Mouse (Mus musculus): ENCODE results near the gene Rasa4. TPM values are rescaled to one million over a fixed set of nuclear protein-coding genes. Genes with fewer than 3 reads are reported as not detected.
A peak's percentile ranks its signal among the peaks of the same experiment; 100 is the strongest.

Rasa4 gene
- polyA plus RNA-seq (2014; fragmentation: Nextera tagmentation; extraction: Ambion mirVana): 4.7 and 4.9 TPM in 2 replicates

DNA sequence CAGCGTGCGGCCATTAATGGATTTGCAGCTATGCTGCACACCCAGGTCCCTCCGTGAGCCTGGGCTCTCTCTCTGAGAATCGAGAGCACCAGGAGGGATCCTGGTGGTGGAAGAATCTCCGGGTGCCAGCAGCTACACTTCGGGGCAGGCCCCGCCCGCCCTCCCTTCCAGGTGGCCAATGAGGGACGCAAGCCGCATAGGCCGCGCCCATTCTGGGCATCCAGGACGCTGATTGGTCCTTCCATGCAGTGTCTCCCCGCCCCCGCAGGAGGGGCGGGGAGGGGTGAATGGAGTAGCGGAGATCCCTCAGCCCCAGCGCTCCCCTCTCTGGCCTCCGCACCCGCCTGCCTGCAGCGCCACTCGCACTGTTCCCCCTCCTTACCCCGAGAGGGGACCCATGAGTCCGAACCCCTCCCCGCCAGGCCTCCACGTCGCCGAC lies at the start of gene Rasa4:
Rasa4 (plus strand) TSS at position 248 of the 439 bp plus-strand sequence.
- Histone ChIP-seq H3K9me3 (ENCODE audit: control insufficient read depth, low read length) (no peaks in the 10 kb centered on the region), H3K4me1 (ENCODE audit: control insufficient read depth, insufficient read depth, low read length) (peaks cover 8% of the 10 kb centered on the region; the same call in 1 of the 2 replicates), H3K4me3 (ENCODE audit: low read depth, low read length) (peak within 1 kb of the TSS; percentile 39), H3K27ac (ENCODE audit: low read depth, low read length) (no peak within 1 kb of the TSS), H3K4me2 (ENCODE audit: low read depth) (peak within 1 kb of the TSS; percentile 89), H3K27me3 (ENCODE audit: control insufficient read depth, insufficient read depth, low read length) (peaks cover 8% of the 10 kb centered on the region), H3K9ac (ENCODE audit: low read length) (peak within 1 kb of the TSS; percentile 51), H3K36me3 (ENCODE audit: control insufficient read depth, insufficient read depth, low read length) (no peaks in the 10 kb centered on the region; the same call in 1 of the 2 replicates)
- ATAC-seq (ENCODE audit: insufficient read depth, low FRiP score, low TSS enrichment): peak; percentile 96
- DNase-seq (ENCODE audit: low spot score): peak; percentile 96
- under 1% methylated on average over 28 of the region's 28 CpGs for WGBS

DNA sequence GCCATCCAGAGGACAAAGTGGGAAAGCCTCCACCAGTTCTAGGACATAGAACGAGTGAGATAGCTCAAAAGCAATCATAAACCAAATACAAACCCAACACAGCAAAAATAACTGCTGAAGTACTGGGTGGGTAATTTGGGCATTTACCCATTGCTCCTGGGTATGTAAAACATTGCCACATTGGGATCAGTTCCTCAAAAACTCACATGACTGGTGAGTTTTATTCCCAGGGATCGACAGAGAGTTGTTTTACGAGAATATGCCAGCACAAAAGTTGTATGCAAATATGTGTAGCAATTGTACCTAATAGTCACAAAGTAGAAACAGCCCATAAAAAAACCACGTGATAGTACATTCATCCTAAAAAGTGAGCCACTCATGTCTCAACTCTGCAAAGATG lies 48.8 kb upstream of the Rasa4 start:
- no peak overlapping the region for H3K4me2 ChIP-seq (ENCODE audit: low read depth)
- peaks cover 7% of the 10 kb centered on the region for H3K36me3 ChIP-seq (ENCODE audit: control insufficient read depth, insufficient read depth, low read length)
- H3K27ac ChIP-seq (ENCODE audit: low read depth, low read length): no peak overlapping the region
- H3K9ac ChIP-seq (ENCODE audit: low read length): no peak overlapping the region
- no peaks in the 10 kb centered on the region for H3K27me3 ChIP-seq (ENCODE audit: control insufficient read depth, insufficient read depth, low read length)
- DNase-seq (ENCODE audit: low spot score): no peak
- ATAC-seq (ENCODE audit: insufficient read depth, low FRiP score, low TSS enrichment): no peak
- H3K4me1 ChIP-seq (ENCODE audit: control insufficient read depth, insufficient read depth, low read length): no peaks in the 10 kb centered on the region
- no peaks in the 10 kb centered on the region for H3K9me3 ChIP-seq (ENCODE audit: control insufficient read depth, low read length)
- WGBS: 87% methylated on average over 4 of the region's 4 CpGs
- no peak overlapping the region for H3K4me3 ChIP-seq (ENCODE audit: low read depth, low read length)

DNA sequence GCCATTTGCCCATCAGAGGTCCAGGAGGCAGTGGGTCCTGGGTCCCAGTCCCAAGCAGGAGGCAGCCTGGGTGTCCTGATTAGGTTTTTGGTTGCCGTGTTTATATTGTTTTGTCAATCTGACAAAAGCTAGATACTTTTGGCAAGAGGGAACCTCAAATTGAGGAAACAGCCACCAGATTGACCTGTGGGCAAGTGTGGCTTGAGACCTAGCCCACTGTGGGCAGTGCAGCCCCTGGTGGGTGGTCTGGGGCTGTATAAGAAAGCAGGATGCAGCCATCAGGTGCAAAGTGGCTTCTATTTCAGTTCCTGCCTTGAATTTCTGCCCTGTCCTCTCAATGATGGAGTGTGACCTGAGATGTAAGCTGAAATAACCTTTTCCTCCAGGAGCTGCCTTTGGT lies 48.4 kb upstream of the Rasa4 start:
- 90% methylated on average over 1 of the region's 1 CpGs for WGBS
- ATAC-seq (ENCODE audit: insufficient read depth, low FRiP score, low TSS enrichment): no peak
- Histone ChIP-seq H3K4me1 (ENCODE audit: control insufficient read depth, insufficient read depth, low read length) (no peaks in the 10 kb centered on the region), H3K36me3 (ENCODE audit: control insufficient read depth, insufficient read depth, low read length) (peaks cover 5% of the 10 kb centered on the region), H3K4me3 (ENCODE audit: low read depth, low read length) (no peak overlapping the region), H3K27ac (ENCODE audit: low read depth, low read length) (no peak overlapping the region), H3K9me3 (ENCODE audit: control insufficient read depth, low read length) (no peaks in the 10 kb centered on the region), H3K27me3 (ENCODE audit: control insufficient read depth, insufficient read depth, low read length) (no peaks in the 10 kb centered on the region), H3K4me2 (ENCODE audit: low read depth) (no peak overlapping the region), H3K9ac (ENCODE audit: low read length) (no peak overlapping the region)
- DNase-seq (ENCODE audit: low spot score): no peak

DNA sequence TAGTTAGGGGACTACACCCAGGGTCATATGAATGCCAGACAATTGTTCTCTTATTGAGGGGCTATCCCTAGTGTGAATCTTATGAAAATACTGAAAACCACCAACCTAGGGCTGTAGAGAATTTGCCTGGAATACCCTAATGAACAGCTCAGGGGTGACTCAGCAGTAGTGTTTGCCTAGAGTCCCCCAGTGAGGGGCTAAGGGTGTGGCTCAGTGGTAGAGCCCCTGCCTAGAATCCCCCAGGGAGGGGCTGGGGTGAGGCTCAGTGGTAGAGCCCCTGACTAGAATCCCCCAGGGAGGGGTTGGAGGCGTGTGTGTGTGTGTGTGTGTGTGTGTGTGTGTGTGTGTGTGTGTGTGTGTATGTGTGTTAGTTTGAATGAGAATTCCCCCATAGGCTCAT lies 47.0 kb upstream of the Rasa4 start:
- ATAC-seq (ENCODE audit: insufficient read depth, low FRiP score, low TSS enrichment) (no peak), DNase-seq (ENCODE audit: low spot score) (no peak)
- Histone ChIP-seq H3K4me3 (ENCODE audit: low read depth, low read length) (no peak overlapping the region), H3K36me3 (ENCODE audit: control insufficient read depth, insufficient read depth, low read length) (0 out of 2 replicates have a peak, but pooled peaks cover 3% of the 10 kb centered on the region), H3K4me1 (ENCODE audit: control insufficient read depth, insufficient read depth, low read length) (no peaks in the 10 kb centered on the region), H3K9me3 (ENCODE audit: control insufficient read depth, low read length) (no peaks in the 10 kb centered on the region), H3K9ac (ENCODE audit: low read length) (no peak overlapping the region), H3K27ac (ENCODE audit: low read depth, low read length) (no peak overlapping the region), H3K27me3 (ENCODE audit: control insufficient read depth, insufficient read depth, low read length) (no peaks in the 10 kb centered on the region), H3K4me2 (ENCODE audit: low read depth) (no peak overlapping the region)
- 83% methylated on average over 1 of the region's 1 CpGs for WGBS

DNA sequence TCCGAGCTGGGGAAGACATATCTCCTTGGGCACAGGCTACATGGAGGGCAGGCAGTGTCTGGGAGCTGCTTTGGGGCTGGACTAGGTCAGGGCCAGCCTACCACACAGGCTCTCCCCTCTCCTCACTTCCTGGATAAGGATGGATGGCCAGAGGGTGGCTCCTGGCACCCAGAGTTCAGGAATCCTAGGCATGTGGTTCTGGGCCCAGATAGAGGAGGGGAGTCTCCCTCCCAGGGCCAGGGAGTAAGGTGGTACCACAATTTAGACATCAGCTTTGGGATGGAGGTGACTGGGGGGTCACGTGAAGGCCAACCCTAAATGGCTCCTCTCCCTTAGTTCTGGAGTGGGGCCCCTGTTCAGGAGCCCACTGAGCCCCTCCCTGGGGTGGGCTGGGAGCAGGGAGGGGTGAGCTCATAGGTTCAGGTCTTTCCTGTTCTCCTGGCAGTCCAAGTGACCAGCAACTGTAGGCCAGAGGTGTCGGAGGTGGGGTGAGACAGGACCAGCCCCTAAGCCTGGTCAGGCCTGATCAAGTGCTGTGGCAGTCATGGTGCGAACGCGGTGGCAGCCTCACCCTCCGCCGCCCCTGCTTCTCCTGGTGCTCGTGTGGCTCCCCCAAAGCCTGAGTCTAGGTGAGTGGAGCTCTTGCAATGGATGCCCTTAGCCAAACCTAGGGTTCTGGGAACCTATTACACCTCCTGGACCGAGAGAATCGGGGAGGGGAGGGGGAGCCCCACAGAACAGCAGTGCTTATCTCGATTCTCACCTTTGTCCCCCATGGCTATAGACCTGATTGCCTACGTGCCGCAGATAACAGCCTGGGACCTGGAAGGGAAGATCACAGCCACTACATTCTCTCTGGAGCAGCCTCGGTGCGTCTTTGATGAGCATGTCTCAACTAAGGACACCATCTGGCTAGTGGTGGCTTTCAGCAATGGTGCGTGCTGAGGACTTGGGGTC lies 45.2 kb upstream of the Rasa4 start, which contains the start of gene Upk3b:
Upk3b (plus strand) TSS at position 239 of the 957 bp plus-strand sequence.
- Histone ChIP-seq H3K36me3 (ENCODE audit: control insufficient read depth, insufficient read depth, low read length) (no peaks in the 10 kb centered on the region), H3K4me2 (ENCODE audit: low read depth) (no peak within 1 kb of the TSS), H3K27me3 (ENCODE audit: control insufficient read depth, insufficient read depth, low read length) (no peaks in the 10 kb centered on the region), H3K9me3 (ENCODE audit: control insufficient read depth, low read length) (no peaks in the 10 kb centered on the region), H3K4me3 (ENCODE audit: low read depth, low read length) (no peak within 1 kb of the TSS), H3K27ac (ENCODE audit: low read depth, low read length) (no peak within 1 kb of the TSS), H3K4me1 (ENCODE audit: control insufficient read depth, insufficient read depth, low read length) (no peaks in the 10 kb centered on the region), H3K9ac (ENCODE audit: low read length) (no peak within 1 kb of the TSS)
- 82% methylated on average over 17 of the region's 17 CpGs for WGBS
- ATAC-seq (ENCODE audit: insufficient read depth, low FRiP score, low TSS enrichment) (no peak), DNase-seq (ENCODE audit: low spot score) (no peak)

DNA sequence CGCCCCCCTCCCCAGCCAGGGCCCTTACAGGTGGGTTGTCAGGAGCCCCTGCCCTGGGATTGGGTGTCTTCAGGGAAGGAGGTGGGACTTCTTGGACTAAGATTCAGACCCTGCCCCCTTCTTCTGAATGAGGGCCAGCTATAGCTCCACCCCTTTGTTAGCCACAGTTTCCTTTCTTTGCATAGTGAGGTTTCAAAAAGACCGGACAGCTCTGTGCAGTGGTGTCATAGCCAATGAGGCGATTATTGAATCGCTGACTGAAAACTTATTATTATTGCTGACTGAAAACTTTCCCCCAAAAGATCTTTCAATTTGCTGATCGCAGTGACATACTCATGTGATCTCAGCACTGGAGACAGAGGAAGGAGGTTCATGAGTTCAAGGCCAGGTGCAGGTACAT lies 43.5 kb upstream of the Rasa4 start:
- WGBS: 50% methylated on average over 5 of the region's 5 CpGs
- no peak for ATAC-seq (ENCODE audit: insufficient read depth, low FRiP score, low TSS enrichment)
- H3K4me2 ChIP-seq (ENCODE audit: low read depth): no peak overlapping the region

DNA sequence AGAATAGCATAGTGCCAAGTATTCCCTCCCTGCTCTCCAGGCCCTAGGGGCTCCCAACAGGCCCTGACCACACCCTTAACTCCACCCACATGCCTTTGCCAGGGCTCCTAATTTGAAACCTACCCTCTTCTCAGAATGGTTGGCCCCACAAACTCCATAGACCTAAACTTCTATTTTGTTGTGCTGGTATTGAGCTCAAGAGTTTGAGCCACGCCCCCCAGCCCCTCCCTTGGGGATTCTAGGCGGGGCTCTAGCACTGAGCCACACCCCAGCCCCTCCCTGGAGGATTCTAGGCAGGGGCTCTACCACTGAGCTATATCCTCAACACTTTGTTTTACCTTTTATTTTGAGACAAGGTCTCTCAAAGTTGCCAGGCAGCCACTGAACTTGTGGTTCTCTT lies 42.5 kb upstream of the Rasa4 start:
- H3K9ac ChIP-seq (ENCODE audit: low read length): no peak overlapping the region
- H3K4me1 ChIP-seq (ENCODE audit: control insufficient read depth, insufficient read depth, low read length): no peaks in the 10 kb centered on the region
- no peak overlapping the region for H3K27ac ChIP-seq (ENCODE audit: low read depth, low read length)
- ATAC-seq (ENCODE audit: insufficient read depth, low FRiP score, low TSS enrichment) (no peak), DNase-seq (ENCODE audit: low spot score) (no peak)
- no peak overlapping the region for H3K4me2 ChIP-seq (ENCODE audit: low read depth)
- H3K4me3 ChIP-seq (ENCODE audit: low read depth, low read length): no peak overlapping the region
- no peaks in the 10 kb centered on the region for H3K36me3 ChIP-seq (ENCODE audit: control insufficient read depth, insufficient read depth, low read length)
- WGBS: 49% methylated on average over 2 of the region's 2 CpGs
- H3K27me3 ChIP-seq (ENCODE audit: control insufficient read depth, insufficient read depth, low read length): no peaks in the 10 kb centered on the region
- H3K9me3 ChIP-seq (ENCODE audit: control insufficient read depth, low read length): no peaks in the 10 kb centered on the region

More for the DNA sequence above, 43.5 kb upstream of the Rasa4 start:
- Histone ChIP-seq H3K4me1 (ENCODE audit: control insufficient read depth, insufficient read depth, low read length) (no peaks in the 10 kb centered on the region), H3K9me3 (ENCODE audit: control insufficient read depth, low read length) (no peaks in the 10 kb centered on the region), H3K9ac (ENCODE audit: low read length) (no peak overlapping the region), H3K36me3 (ENCODE audit: control insufficient read depth, insufficient read depth, low read length) (no peaks in the 10 kb centered on the region), H3K4me3 (ENCODE audit: low read depth, low read length) (no peak overlapping the region), H3K27me3 (ENCODE audit: control insufficient read depth, insufficient read depth, low read length) (no peaks in the 10 kb centered on the region), H3K27ac (ENCODE audit: low read depth, low read length) (no peak overlapping the region)
- no peak for DNase-seq (ENCODE audit: low spot score)

DNA sequence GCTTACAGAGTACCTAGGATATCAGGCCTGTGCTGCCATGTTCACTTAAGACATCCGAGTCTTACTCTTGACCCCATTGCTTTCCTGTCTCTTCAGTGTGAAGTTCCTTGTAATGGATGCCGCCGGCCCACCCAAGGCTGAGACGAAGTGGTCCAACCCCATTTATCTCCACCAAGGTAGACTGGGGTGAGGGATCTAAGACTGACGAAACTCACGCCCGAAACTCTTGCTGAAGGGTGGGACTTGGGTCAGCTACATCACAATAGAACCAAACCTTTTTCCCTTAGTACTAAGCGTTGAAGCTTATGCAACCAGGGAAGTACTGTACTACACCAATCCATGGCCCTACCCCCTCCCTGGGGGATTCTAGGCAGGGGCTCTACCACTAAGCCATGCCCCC lies 42.0 kb upstream of the Rasa4 start:
- H3K9me3 ChIP-seq (ENCODE audit: control insufficient read depth, low read length): no peaks in the 10 kb centered on the region
- 92% methylated on average over 8 of the region's 8 CpGs for WGBS

DNA sequence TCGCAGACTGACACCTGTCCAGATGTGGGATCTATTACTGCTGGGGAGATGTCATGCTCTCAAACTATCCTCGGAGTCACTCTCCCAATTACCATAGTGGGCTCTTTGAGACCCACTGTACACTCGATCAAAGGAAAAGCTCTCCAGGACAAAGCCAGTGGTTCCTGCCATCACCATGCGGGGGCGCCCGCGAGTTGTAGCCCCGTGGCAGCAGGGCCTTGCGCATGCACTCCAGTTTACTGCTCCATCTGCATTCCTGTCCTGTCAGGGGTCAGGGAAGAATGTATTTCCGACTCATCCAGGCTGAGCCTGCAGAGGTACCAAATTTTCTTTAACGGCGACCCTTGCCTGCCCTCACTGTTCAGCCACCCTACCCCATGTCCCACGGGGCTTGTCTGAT lies 38.9 kb upstream of the Rasa4 start:
- H3K27ac ChIP-seq (ENCODE audit: low read depth, low read length): no peak overlapping the region
- no peaks in the 10 kb centered on the region for H3K36me3 ChIP-seq (ENCODE audit: control insufficient read depth, insufficient read depth, low read length)
- H3K4me3 ChIP-seq (ENCODE audit: low read depth, low read length): no peak overlapping the region
- 71% methylated on average over 13 of the region's 13 CpGs for WGBS
- no peak for DNase-seq (ENCODE audit: low spot score)
- no peak overlapping the region for H3K9ac ChIP-seq (ENCODE audit: low read length)
- no peaks in the 10 kb centered on the region for H3K9me3 ChIP-seq (ENCODE audit: control insufficient read depth, low read length)
- H3K27me3 ChIP-seq (ENCODE audit: control insufficient read depth, insufficient read depth, low read length): no peaks in the 10 kb centered on the region
- H3K4me2 ChIP-seq (ENCODE audit: low read depth): no peak overlapping the region
- no peaks in the 10 kb centered on the region for H3K4me1 ChIP-seq (ENCODE audit: control insufficient read depth, insufficient read depth, low read length)
- no peak for ATAC-seq (ENCODE audit: insufficient read depth, low FRiP score, low TSS enrichment)

More for the DNA sequence above, 42.0 kb upstream of the Rasa4 start:
- DNase-seq (ENCODE audit: low spot score): no peak
- no peak overlapping the region for H3K9ac ChIP-seq (ENCODE audit: low read length)
- no peak for ATAC-seq (ENCODE audit: insufficient read depth, low FRiP score, low TSS enrichment)
- H3K4me2 ChIP-seq (ENCODE audit: low read depth): no peak overlapping the region
- no peak overlapping the region for H3K27ac ChIP-seq (ENCODE audit: low read depth, low read length)
- H3K27me3 ChIP-seq (ENCODE audit: control insufficient read depth, insufficient read depth, low read length): no peaks in the 10 kb centered on the region
- H3K36me3 ChIP-seq (ENCODE audit: control insufficient read depth, insufficient read depth, low read length): no peaks in the 10 kb centered on the region
- no peaks in the 10 kb centered on the region for H3K4me1 ChIP-seq (ENCODE audit: control insufficient read depth, insufficient read depth, low read length)
- no peak overlapping the region for H3K4me3 ChIP-seq (ENCODE audit: low read depth, low read length)

Measured in neural tube, embryonic 11.5 days (tissue).